Comparison of ENCODE assay signal across 14 mouse cellular contexts in the genomic region with DNA sequence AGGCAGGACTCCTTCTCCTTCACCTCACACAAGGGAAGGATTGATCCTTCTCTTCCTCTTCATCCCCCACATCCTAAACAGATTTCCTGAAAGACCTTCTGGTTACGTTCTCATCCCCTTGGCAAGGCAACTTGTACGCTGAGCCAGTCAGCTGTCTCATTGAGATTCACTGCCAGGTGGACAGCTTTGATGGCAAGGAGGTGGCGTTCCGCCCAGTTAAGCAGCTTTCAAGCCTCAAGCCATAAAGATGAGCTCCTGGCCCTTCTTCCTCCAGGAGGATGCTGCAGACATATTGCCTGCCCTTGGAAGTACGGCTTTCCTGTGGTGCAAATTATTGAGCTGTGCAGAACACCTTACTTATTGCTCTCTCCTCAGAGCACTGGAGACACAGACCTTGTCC.
DNase-seq lines count a peak whose midpoint lies in the region; ATAC-seq and TF ChIP-seq lines count a peak whose summit lies in the region.
"Had no signal": no experiment of that assay in that cellular context is flagged by ENCODE, and none has a peak within 500 bp of the region (broad histone marks: within the 10 kb centered on the region; RNA-seq: fewer than 3 reads in every experiment).

No protein-coding gene starts in this region.

- no peaks in the 10 kb centered on the region for H3K27me3 ChIP-seq in liver, embryonic 12.5 days (replicated peaks)
- no peaks in the 10 kb centered on the region for H3K27me3 ChIP-seq in thymus, adult 2 months (ENCODE audit: control insufficient read depth, insufficient read depth, low read length)
- H3K27me3 ChIP-seq: hindbrain, embryonic 12.5 days; kidney, embryonic 15.5 days; megakaryocyte, embryonic 14.5 days; neural tube, embryonic 13.5 days had no signal

- no peaks in the 10 kb centered on the region for H3K9me3 ChIP-seq in liver, embryonic 12.5 days (replicated peaks)
- H3K9me3 ChIP-seq: hindbrain, embryonic 12.5 days; kidney, embryonic 15.5 days; neural tube, embryonic 13.5 days had no signal

- no peak for TF ChIP-seq POLR2A in thymus, adult 2 months (IDR thresholded peaks at IDR 0.05; ENCODE audit: control insufficient read depth, extremely low read depth, insufficient read depth, low read length, poor library complexity)

- H3K4me2 ChIP-seq in liver, embryonic 12.5 days, result no peak overlapping the region
- H3K4me2 ChIP-seq: hindbrain, embryonic 12.5 days; kidney, embryonic 15.5 days; neural tube, embryonic 13.5 days had no signal

- H3K27ac ChIP-seq in liver, embryonic 12.5 days, result no peak overlapping the region
- no peak overlapping the region for H3K27ac ChIP-seq in thymus, adult 2 months (ENCODE audit: control insufficient read depth, insufficient read depth, low read length)
- H3K27ac ChIP-seq: hindbrain, embryonic 12.5 days; kidney, embryonic 15.5 days; neural tube, embryonic 13.5 days had no signal

- no peak overlapping the region for H3K4me3 ChIP-seq in liver, embryonic 12.5 days
- H3K4me3 ChIP-seq in thymus, adult 2 months (ENCODE audit: control insufficient read depth, insufficient read depth, low read length), result no peak overlapping the region
- H3K4me3 ChIP-seq: hindbrain, embryonic 12.5 days; kidney, embryonic 15.5 days; megakaryocyte, embryonic 14.5 days; neural tube, embryonic 13.5 days had no signal

- 65% methylated on average over 5 of the region's 5 CpGs for WGBS in liver, embryonic 12.5 days (ENCODE audit: insufficient replicate concordance)
- 94% methylated on average over 5 of the region's 5 CpGs for WGBS in thymus, adult 2 months

- no peak for ATAC-seq in liver, embryonic 12.5 days

- no peak overlapping the region for H3K9ac ChIP-seq in liver, embryonic 12.5 days
- H3K9ac ChIP-seq: hindbrain, embryonic 12.5 days; kidney, embryonic 15.5 days; neural tube, embryonic 13.5 days had no signal

- peak; percentile 16 to 62 for DNase-seq in layer of hippocampus, adult 18-20 months (ENCODE audit: low spot score in 2 of 2)
- no peak for DNase-seq in layer of hippocampus, adult 9-10 months (ENCODE audit: low spot score)
- DNase-seq in cerebellum, adult 11-12 months, result peak; percentile 98
- peak; percentile 95 to 97 for DNase-seq in cerebellum, postnatal 36 days
- DNase-seq in layer of hippocampus, adult 9-11 months, result peak; percentile 55
- DNase-seq in thymus, adult 2 months, result no peak
- DNase-seq: adrenal gland, postnatal 14 days; embryo, embryonic 11 days; lung, adult 18-20 months had no signal

- TF ChIP-seq CTCF in thymus, adult 2 months (IDR thresholded peaks at IDR 0.05; ENCODE audit: borderline replicate concordance, control insufficient read depth, extremely low read depth, insufficient read depth, low read length, poor library complexity), result no peak

- no peaks in the 10 kb centered on the region for H3K36me3 ChIP-seq in liver, embryonic 12.5 days
- no peaks in the 10 kb centered on the region for H3K36me3 ChIP-seq in thymus, adult 2 months (ENCODE audit: control insufficient read depth, insufficient read depth, low read length)
- H3K36me3 ChIP-seq: hindbrain, embryonic 12.5 days; kidney, embryonic 15.5 days; neural tube, embryonic 13.5 days had no signal

- H3K4me1 ChIP-seq in liver, embryonic 12.5 days, result no peaks in the 10 kb centered on the region
- H3K4me1 ChIP-seq in thymus, adult 2 months (replicated peaks; ENCODE audit: control insufficient read depth, insufficient read depth, low read length), result no peaks in the 10 kb centered on the region
- H3K4me1 ChIP-seq: hindbrain, embryonic 12.5 days; kidney, embryonic 15.5 days; megakaryocyte, embryonic 14.5 days; neural tube, embryonic 13.5 days had no signal

Comparison
In these comparisons a context has a peak if more than half of its experiments do, and no peak if none do; other contexts are left out.
1. DNase-seq: peak in layer of hippocampus, adult 18-20 months (2 of 2), cerebellum, adult 11-12 months (single experiment), cerebellum, postnatal 36 days (2 of 2) and layer of hippocampus, adult 9-11 months (single experiment); none in layer of hippocampus, adult 9-10 months (single experiment) and thymus, adult 2 months (single experiment).